Mouse (Mus musculus) liver, adult 2 months (tissue): ENCODE measurements around the gene Itpk1.

Experiments used
- CTCF ChIP-seq: fragments of 200-500 bp; IDR thresholded peaks from 2 replicates; pipeline ENCODE4 v1.5.1; 2011; ENCODE audit warnings: low read depth, low read length, control low read depth
- POLR2A ChIP-seq: fragments of 200-500 bp; IDR thresholded peaks from 2 replicates; pipeline ENCODE4 v1.6.1; 2011; ENCODE audit warnings: low read length, control low read depth; ENCODE audit not compliant: insufficient read depth; ENCODE audit errors: extremely low read depth

- TF ChIP-seq CTCF (no peak), POLR2A (no peak)
These were observed 34.4 kb upstream of the Itpk1 start for GRCm38 (mm10) chr12:102739096-102739495.
